Mouse (Mus musculus): ENCODE results near the gene Ephb1. TPM values are rescaled to one million over a fixed set of nuclear protein-coding genes. Genes with fewer than 3 reads are reported as not detected.

The Ephb1 gene
- total and polyA plus RNA-seq, 3 experiments: not detected

DNA sequence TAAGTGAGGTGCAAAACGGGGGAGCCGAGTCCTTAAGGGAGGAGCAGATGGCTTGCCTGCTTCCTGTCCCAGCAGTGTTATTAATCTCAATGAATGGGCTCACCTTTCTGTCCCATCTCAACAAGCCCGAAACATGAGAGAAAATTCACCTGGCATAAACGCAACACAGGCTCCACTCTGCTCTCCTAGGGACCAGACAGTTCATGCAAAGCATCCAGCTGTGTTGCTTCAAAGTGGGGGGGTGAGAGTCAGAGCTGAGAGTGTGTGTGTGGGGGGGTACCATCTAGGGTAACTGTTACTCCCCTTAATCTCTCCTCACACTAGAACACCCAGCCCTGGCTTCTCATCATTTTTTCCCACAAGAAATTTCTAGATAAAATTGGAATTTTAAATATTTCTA is 354.8 kb downstream of the Ephb1 start:
- Histone ChIP-seq H3K27ac (ENCODE audit: control insufficient read depth, low read depth, low read length) (no peak overlapping the region), H3K4me1 (ENCODE audit: control insufficient read depth in 1 of 2, insufficient read depth in 2 of 2, low read length in 2 of 2) (no peaks in the 10 kb centered on the region), H3K9me3 (replicated peaks; ENCODE audit: insufficient read depth, low read length) (no peaks in the 10 kb centered on the region), H3K79me2 (ENCODE audit: control insufficient read depth, insufficient read depth, low read length, poor library complexity) (no peaks in the 10 kb centered on the region), H3K9ac (ENCODE audit: control insufficient read depth, low read depth, low read length, poor library complexity, severe bottlenecking) (no peak overlapping the region), H3K27me3 (ENCODE audit: control insufficient read depth in 1 of 2, insufficient read depth in 2 of 2, low read length in 2 of 2) (no peaks in the 10 kb centered on the region), H3K4me3 (ENCODE audit: control insufficient read depth in 1 of 2, insufficient read depth in 1 of 2, low read depth in 2 of 2, low read length in 2 of 2) (no peak overlapping the region), H3K36me3 (ENCODE audit: control insufficient read depth in 1 of 2, insufficient read depth in 2 of 2, low read length in 2 of 2) (no peaks in the 10 kb centered on the region)
- TF ChIP-seq USF1 (IDR thresholded peaks at IDR 0.05; ENCODE audit: low read depth, low read length) (no peak), RCOR1 (IDR thresholded peaks at IDR 0.05; ENCODE audit: low read depth, low read length) (no peak), JUND (IDR thresholded peaks at IDR 0.05; ENCODE audit: low read depth, low read length) (no peak), CHD1 (IDR thresholded peaks at IDR 0.05; ENCODE audit: low read depth, low read length) (no peak), GABPA (IDR thresholded peaks at IDR 0.05; ENCODE audit: low read depth, low read length) (no peak), MEF2A (IDR thresholded peaks at IDR 0.05; ENCODE audit: extremely low read depth, insufficient replicate concordance, low read depth, low read length, poor library complexity, severe bottlenecking) (no peak)
- DNase-seq (ENCODE audit: low read depth, low spot score): no peak

DNA sequence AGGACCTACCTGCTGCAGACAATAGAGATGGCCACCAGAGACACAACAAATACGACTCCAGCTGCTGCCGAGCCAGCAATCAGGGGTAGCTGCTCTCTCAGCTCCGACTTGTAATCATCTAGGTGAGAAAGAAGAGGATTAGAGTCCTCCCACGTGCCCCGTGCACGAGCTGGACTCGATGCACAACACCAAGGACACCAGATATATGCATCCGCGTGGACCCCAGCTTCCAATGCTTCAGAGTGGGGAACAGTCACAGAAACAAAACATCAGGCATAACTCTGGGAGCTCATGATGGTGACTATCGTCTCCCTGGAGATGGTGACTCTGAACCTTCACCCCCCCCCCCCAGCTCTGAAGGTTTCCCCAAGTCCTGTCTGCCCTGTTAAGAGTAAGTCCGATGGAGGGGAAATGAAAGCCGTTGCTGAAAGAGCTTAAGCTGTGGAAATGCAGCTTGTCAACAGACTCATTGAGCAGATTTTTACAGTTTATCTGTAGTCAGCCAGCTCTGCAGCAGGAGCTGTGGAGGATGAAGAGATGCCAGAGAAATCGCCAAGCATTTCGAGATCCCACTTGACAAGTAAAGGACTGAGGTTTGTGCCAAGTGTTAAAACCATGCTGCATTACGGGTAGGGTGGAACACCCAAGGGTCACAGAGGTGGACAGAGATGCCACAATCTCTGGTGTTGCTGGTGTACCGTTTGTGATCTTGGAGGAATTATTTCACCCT is 357.6 kb downstream of the Ephb1 start:
- Histone ChIP-seq H3K4me3 (ENCODE audit: control insufficient read depth in 1 of 2, insufficient read depth in 1 of 2, low read depth in 2 of 2, low read length in 2 of 2) (no peak overlapping the region), H3K9me3 (replicated peaks; ENCODE audit: insufficient read depth, low read length) (no peaks in the 10 kb centered on the region), H3K9ac (ENCODE audit: control insufficient read depth, low read depth, low read length, poor library complexity, severe bottlenecking) (no peak overlapping the region)

GRCm38 (mm10) chr9:101996183-101996582 is 358.3 kb downstream of the Ephb1 start:
- H3K9ac ChIP-seq (ENCODE audit: control insufficient read depth, low read depth, low read length, poor library complexity, severe bottlenecking): no peak overlapping the region
- H3K9me3 ChIP-seq (replicated peaks; ENCODE audit: insufficient read depth, low read length): no peaks in the 10 kb centered on the region
- no peak overlapping the region for H3K27ac ChIP-seq (ENCODE audit: control insufficient read depth, low read depth, low read length)
- H3K4me3 ChIP-seq (ENCODE audit: control insufficient read depth in 1 of 2, insufficient read depth in 1 of 2, low read depth in 2 of 2, low read length in 2 of 2): no peak overlapping the region
- no peak for DNase-seq (ENCODE audit: low read depth, low spot score)
- no peaks in the 10 kb centered on the region for H3K36me3 ChIP-seq (ENCODE audit: control insufficient read depth in 1 of 2, insufficient read depth in 2 of 2, low read length in 2 of 2)
- H3K27me3 ChIP-seq (ENCODE audit: control insufficient read depth in 1 of 2, insufficient read depth in 2 of 2, low read length in 2 of 2): no peaks in the 10 kb centered on the region
- TF ChIP-seq MXI1 (IDR thresholded peaks at IDR 0.05; ENCODE audit: low read depth, low read length) (no peak), HCFC1 (IDR thresholded peaks at IDR 0.05; ENCODE audit: low read depth, low read length) (no peak), MYB (IDR thresholded peaks at IDR 0.05; ENCODE audit: low read depth, low read length) (no peak), E2F4 (IDR thresholded peaks at IDR 0.05; ENCODE audit: borderline replicate concordance, low read depth, low read length) (no peak), EP300 (IDR thresholded peaks at IDR 0.05; ENCODE audit: low read depth in 1 of 2, low read length in 2 of 2) (no peak), TAL1 (IDR thresholded peaks at IDR 0.05; ENCODE audit: low read length) (no peak), MEF2A (IDR thresholded peaks at IDR 0.05; ENCODE audit: extremely low read depth, insufficient replicate concordance, low read depth, low read length, poor library complexity, severe bottlenecking) (no peak), JUND (IDR thresholded peaks at IDR 0.05; ENCODE audit: low read depth, low read length) (no peak), TBP (IDR thresholded peaks at IDR 0.05; ENCODE audit: low read depth, low read length) (no peak), RAD21 (IDR thresholded peaks at IDR 0.05; ENCODE audit: low read depth, low read length) (no peak), USF2 (IDR thresholded peaks at IDR 0.05; ENCODE audit: borderline replicate concordance in 1 of 2, insufficient read depth in 1 of 2, low read depth in 1 of 2, low read length in 2 of 2) (no peak), ZNF384 (IDR thresholded peaks at IDR 0.05; ENCODE audit: low read depth, low read length) (no peak)
- no peaks in the 10 kb centered on the region for H3K79me2 ChIP-seq (ENCODE audit: control insufficient read depth, insufficient read depth, low read length, poor library complexity)
- H3K4me1 ChIP-seq (ENCODE audit: control insufficient read depth in 1 of 2, insufficient read depth in 2 of 2, low read length in 2 of 2): no peaks in the 10 kb centered on the region

More for the DNA sequence above, 357.6 kb downstream of the Ephb1 start:
- Histone ChIP-seq H3K4me1 (ENCODE audit: control insufficient read depth in 1 of 2, insufficient read depth in 2 of 2, low read length in 2 of 2) (no peaks in the 10 kb centered on the region), H3K27me3 (ENCODE audit: control insufficient read depth in 1 of 2, insufficient read depth in 2 of 2, low read length in 2 of 2) (no peaks in the 10 kb centered on the region), H3K36me3 (ENCODE audit: control insufficient read depth in 1 of 2, insufficient read depth in 2 of 2, low read length in 2 of 2) (no peaks in the 10 kb centered on the region), H3K79me2 (ENCODE audit: control insufficient read depth, insufficient read depth, low read length, poor library complexity) (no peaks in the 10 kb centered on the region), H3K27ac (ENCODE audit: control insufficient read depth, low read depth, low read length) (no peak overlapping the region)
- TF ChIP-seq CHD2 (IDR thresholded peaks at IDR 0.05; ENCODE audit: low read length) (no peak), POLR2A (IDR thresholded peaks at IDR 0.05; ENCODE audit: control insufficient read depth in 1 of 2, insufficient read depth in 1 of 2, low read depth in 1 of 2, low read length in 2 of 2, poor library complexity in 1 of 2) (no peak), ELF1 (IDR thresholded peaks at IDR 0.05; ENCODE audit: low read depth, low read length) (no peak), TAL1 (IDR thresholded peaks at IDR 0.05; ENCODE audit: low read length) (no peak), E2F4 (IDR thresholded peaks at IDR 0.05; ENCODE audit: borderline replicate concordance, low read depth, low read length) (no peak), ZC3H11A (IDR thresholded peaks at IDR 0.05; ENCODE audit: low read depth, low read length) (no peak)
- no peak for DNase-seq (ENCODE audit: low read depth, low spot score)
